Mouse (Mus musculus) lung, embryonic 15.5 days (tissue): ENCODE measurements around the gene Commd4. TPM values are rescaled to one million over a fixed set of nuclear protein-coding genes. Genes with fewer than 3 reads are reported as not detected.
"Not testable (repeated sequence)": the region's sequence is repeated elsewhere in the genome, so short reads cannot be mapped to it uniquely, and the experiment has no call there.

Experiments used
- ATAC-seq: fragments of 200-750 bp; cut with Nextera tagmentation; 2 replicates; pipeline ENCODE4 v1.8.0; 2017; ENCODE audit warnings: moderate number of reproducible peaks, borderline replicate concordance; ENCODE audit not compliant: low FRiP score, low TSS enrichment; ENCODE audit errors: extremely low read depth
- H3K27ac ChIP-seq: fragments of 300-500 bp; sonication (generic); 2 replicates; pipeline ENCODE4 v1.5.1; 2015; ENCODE audit warnings: moderate library complexity, mild to moderate bottlenecking, inconsistent platforms
- H3K27me3 ChIP-seq: fragments of 300-500 bp; sonication (generic); 2 replicates; pipeline ENCODE4 v1.6.1; 2015; ENCODE audit warnings: inconsistent platforms
- H3K36me3 ChIP-seq: fragments of 300-500 bp; sonication (generic); 2 replicates; pipeline ENCODE4 v1.6.1; 2015; ENCODE audit warnings: inconsistent platforms
- H3K4me1 ChIP-seq: fragments of 300-500 bp; sonication (generic); 2 replicates; pipeline ENCODE4 v1.6.1; 2015; ENCODE audit warnings: inconsistent platforms
- H3K4me2 ChIP-seq: fragments of 300-500 bp; sonication (generic); 2 replicates; pipeline ENCODE4 v1.6.1; 2015; ENCODE audit warnings: inconsistent platforms, mild to moderate bottlenecking, moderate library complexity
- H3K4me3 ChIP-seq: fragments of 300-500 bp; sonication (generic); 2 replicates; pipeline ENCODE4 v1.5.1; 2015; ENCODE audit warnings: mild to moderate bottlenecking, inconsistent platforms
- H3K9ac ChIP-seq: fragments of 300-500 bp; sonication (generic); 2 replicates; pipeline ENCODE4 v1.6.1; 2015; ENCODE audit warnings: inconsistent platforms
- H3K9me3 ChIP-seq: fragments of 300-500 bp; sonication (generic); 2 replicates; pipeline ENCODE4 v1.6.1; 2016; ENCODE audit warnings: inconsistent platforms
- WGBS: fragments of 180-500 bp; shearing (Covaris S2); methylation state at CpG from one replicate; pipeline ENCODE4 v1.1.7; 2015; 5-methylcytosine and 5-hydroxymethylcytosine counted together
- polyA plus RNA-seq: library from polyadenylated mRNA; unstranded; fragments of >200 nt; fragmentation: Nextera tagmentation; extraction: Ambion mirVana; gene quantifications from 2 replicates; pipeline ENCODE4 v1.2.1, GENCODE M21; 2015

Gene Commd4
- 87.1 and 98.9 TPM in 2 replicates for polyA plus RNA-seq

DNA sequence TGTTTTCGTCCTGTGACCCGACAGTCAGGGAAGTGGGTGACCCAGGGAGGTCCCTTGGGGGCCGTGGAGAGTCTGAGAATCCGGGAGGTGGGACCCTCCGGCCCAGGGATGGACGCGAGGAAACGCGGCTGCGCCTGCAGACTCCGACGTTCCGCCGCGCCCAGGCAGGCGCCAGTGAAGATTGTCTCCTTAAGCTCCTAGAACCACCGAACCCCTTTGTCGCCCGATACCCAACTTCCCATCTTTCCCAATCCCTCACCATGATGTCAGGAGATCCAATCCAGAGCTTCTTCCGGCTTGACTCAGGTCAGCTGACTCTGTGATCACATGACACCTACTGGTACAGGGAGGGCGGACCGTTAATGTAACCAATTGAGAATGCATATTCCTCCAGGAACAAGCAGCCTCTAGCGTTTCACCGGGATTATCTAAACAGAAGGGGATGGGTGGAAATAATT, at the start of gene Commd4:
Gene Commd4, minus strand, starts transcription at position 319 of the 458 bp plus-strand sequence.
- Histone ChIP-seq H3K9me3 (no peaks in the 10 kb centered on the region), H3K27me3 (no peaks in the 10 kb centered on the region), H3K27ac (no peak within 1 kb of the TSS), H3K4me1 (peaks cover 14% of the 10 kb centered on the region), H3K36me3 (no peaks in the 10 kb centered on the region), H3K4me3 (peak within 1 kb of the TSS; percentile 77), H3K9ac (peak within 1 kb of the TSS; percentile 62), H3K4me2 (peak within 1 kb of the TSS; percentile 96)
- under 1% methylated on average over 24 of the region's 24 CpGs for WGBS
- ATAC-seq: peak; percentile 86; the same call in 1 of the 2 replicates

DNA sequence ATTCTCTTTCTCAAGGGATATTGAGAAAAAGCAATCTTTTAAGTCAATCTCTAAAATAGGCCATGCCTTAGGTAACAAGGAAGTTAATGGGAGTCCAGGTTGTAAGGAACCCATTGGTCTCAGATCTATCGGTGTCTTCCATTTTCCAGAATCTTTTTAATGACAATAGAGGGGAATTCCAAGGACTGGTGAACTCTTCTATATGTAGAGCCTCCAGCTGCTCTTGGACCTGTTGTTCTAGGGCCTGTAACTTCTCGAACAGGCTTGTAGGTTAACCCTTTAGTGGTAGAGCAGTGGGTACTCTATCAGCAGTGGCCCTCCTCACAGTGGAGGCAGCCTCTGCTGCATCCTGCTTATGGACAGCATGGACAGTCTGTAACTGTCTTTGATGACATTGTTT, 48.8 kb upstream of the Commd4 start:
- H3K9ac ChIP-seq: no peak overlapping the region
- H3K27ac ChIP-seq: no peak overlapping the region
- ATAC-seq: no peak
- no peak overlapping the region for H3K4me3 ChIP-seq
- WGBS: 65% methylated on average over 2 of the region's 2 CpGs
- no peaks in the 10 kb centered on the region for H3K4me1 ChIP-seq
- no peaks in the 10 kb centered on the region for H3K27me3 ChIP-seq
- no peak overlapping the region for H3K4me2 ChIP-seq
- H3K9me3 ChIP-seq: no peaks in the 10 kb centered on the region
- no peaks in the 10 kb centered on the region for H3K36me3 ChIP-seq

DNA sequence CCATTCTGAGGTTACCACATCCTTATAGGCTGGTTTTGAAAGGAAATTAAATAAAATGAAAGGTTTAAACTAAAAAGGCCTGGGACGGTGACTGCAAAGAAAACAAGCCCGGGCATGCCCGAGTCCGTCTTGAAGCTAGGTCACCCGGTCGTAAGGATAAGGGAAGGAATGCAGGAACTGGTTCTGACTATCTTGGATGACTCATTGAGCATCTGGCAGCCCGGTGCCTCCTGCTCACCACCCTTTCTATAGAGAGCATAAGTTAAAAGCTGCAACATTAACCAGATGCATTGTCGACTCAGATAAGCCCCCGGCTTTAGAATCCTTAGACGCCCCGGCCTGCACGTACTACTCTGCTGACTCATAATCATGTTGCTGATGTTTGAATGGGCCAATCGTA, 45.4 kb upstream of the Commd4 start:
- not testable (repeated sequence) for H3K27ac ChIP-seq, H3K27me3 ChIP-seq, H3K4me1 ChIP-seq, H3K9ac ChIP-seq, H3K4me3 ChIP-seq, H3K4me2 ChIP-seq, H3K36me3 ChIP-seq, H3K9me3 ChIP-seq, ATAC-seq
- 75% methylated on average over 13 of the region's 13 CpGs for WGBS

DNA sequence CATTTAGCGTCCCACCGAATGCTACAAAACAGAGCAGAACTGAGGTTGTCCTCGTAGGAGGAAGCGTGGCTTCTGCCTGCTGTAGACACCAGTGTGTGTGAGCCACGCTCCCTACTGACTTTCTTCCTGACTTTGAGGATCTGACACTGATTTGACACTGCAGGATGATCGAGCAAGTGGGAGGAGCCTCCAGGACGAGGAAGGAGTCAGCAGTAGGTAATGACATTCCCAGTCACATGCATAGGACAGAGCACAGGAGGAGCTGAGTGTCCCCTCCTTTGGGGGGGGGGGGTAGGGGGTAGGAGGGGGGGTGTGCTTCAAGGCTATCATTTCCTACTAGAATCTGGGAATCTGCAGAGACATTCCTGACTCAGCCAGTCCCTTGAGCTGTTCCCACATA, 44.9 kb upstream of the Commd4 start:
- ATAC-seq: no peak
- 74% methylated on average over 7 of the region's 7 CpGs for WGBS

DNA sequence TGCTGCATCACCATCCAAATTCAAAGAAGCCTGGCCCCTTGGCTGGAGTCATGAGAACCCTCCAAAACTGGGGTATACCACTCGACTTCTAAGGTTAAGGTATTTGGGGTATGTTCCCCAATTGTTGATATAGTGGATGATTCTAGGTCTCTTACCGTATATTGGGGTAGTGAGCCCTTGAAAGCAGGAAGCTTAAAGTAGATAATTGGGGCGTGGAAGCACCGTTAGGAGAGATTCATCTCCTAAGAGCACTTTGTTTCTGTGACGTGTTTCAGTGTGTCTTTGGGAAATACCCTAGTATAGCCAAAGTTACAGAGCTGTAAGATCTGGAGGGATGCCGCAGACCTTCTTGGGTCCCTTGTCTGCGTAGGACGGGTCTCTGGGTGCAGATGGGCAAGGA, 39.3 kb upstream of the Commd4 start:
- Histone ChIP-seq H3K36me3 (no peaks in the 10 kb centered on the region), H3K9me3 (no peaks in the 10 kb centered on the region), H3K4me1 (0 out of 2 replicates have a peak, but pooled peaks cover 3% of the 10 kb centered on the region), H3K9ac (no peak overlapping the region), H3K4me2 (no peak overlapping the region), H3K27ac (no peak overlapping the region), H3K27me3 (no peaks in the 10 kb centered on the region), H3K4me3 (no peak overlapping the region)
- ATAC-seq: no peak
- 53% methylated on average over 8 of the region's 8 CpGs for WGBS

More for the DNA sequence above, 44.9 kb upstream of the Commd4 start:
- Histone ChIP-seq H3K9ac (no peak overlapping the region), H3K36me3 (no peaks in the 10 kb centered on the region), H3K4me1 (no peaks in the 10 kb centered on the region), H3K4me2 (no peak overlapping the region), H3K27me3 (no peaks in the 10 kb centered on the region), H3K4me3 (no peak overlapping the region), H3K9me3 (no peaks in the 10 kb centered on the region), H3K27ac (no peak overlapping the region)

DNA sequence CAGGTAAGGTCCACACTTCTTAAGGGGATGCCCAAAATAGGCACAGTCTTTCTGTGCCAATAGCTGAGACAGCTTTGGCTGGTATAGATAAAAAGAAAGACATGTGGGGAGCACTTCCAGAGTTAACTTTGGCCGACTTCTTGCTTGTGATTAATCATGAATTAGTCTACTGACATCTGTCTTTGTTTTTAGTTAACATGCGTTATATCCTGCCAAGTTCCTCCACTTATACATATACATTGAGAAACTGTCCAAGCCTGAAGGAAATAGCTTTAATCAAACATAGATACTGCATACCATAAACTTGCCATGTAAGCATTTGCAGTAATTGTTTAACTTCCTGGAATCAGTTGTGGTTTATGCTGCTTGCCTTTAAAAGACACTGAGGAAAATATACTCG, 38.6 kb upstream of the Commd4 start:
- 0 out of 2 replicates have a peak, but pooled peaks cover 3% of the 10 kb centered on the region for H3K4me1 ChIP-seq
- H3K27ac ChIP-seq: no peak overlapping the region
- H3K9me3 ChIP-seq: no peaks in the 10 kb centered on the region
- no peak overlapping the region for H3K9ac ChIP-seq
- H3K4me3 ChIP-seq: no peak overlapping the region
- 37% methylated on average over 3 of the region's 3 CpGs for WGBS
- no peak for ATAC-seq
- H3K27me3 ChIP-seq: no peaks in the 10 kb centered on the region
- H3K4me2 ChIP-seq: no peak overlapping the region
- no peaks in the 10 kb centered on the region for H3K36me3 ChIP-seq

DNA sequence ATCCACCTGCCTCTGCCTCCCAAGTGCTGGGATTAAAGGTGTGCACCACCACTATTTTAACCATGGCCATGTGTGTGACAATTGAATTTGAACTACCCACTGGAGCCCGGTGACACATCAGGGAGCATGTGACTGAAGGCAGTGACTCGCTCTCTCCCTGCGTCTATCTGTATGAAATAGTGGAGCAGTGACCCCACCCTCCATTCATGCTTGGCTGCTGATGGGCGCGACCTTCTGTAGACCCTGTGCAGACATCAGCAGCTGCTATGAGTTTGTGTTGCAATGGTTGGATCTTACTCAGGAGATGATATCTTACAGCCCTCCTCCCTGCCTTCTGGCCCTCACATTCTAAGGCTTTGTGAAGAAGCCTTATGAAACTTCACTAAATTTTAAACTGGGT, 10.3 kb upstream of the Commd4 start:
- Histone ChIP-seq H3K9ac (no peak overlapping the region), H3K27me3 (no peaks in the 10 kb centered on the region; the same call in 1 of the 2 replicates), H3K9me3 (no peaks in the 10 kb centered on the region), H3K27ac (no peak overlapping the region), H3K4me3 (no peak overlapping the region), H3K4me1 (no peaks in the 10 kb centered on the region), H3K36me3 (no peaks in the 10 kb centered on the region), H3K4me2 (no peak overlapping the region)
- 84% methylated on average over 5 of the region's 5 CpGs for WGBS
- ATAC-seq: no peak

DNA sequence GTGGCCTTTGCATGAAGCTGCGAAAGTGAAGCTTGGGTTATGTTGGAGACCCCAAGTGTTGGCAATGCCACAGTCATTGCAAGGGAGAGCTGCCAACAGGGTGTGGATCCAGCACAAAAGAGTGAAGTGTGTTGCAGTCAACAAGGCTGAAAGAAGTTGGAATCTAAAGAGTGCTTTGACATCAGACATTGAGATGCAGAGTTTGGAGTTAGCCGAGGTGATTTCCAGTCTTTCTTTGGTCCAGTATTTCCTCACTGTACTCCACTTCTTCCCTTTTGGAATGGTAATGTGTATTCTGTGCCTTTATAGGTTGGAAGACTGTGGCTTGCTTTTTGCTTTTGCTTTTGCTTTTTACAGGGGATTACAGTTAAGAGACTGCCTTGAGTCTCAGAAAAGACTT, 8.0 kb upstream of the Commd4 start:
- Histone ChIP-seq H3K9me3 (no peaks in the 10 kb centered on the region), H3K4me2 (no peak overlapping the region), H3K4me3 (no peak overlapping the region), H3K27me3 (no peaks in the 10 kb centered on the region; the same call in 1 of the 2 replicates), H3K9ac (no peak overlapping the region), H3K27ac (no peak overlapping the region), H3K4me1 (no peaks in the 10 kb centered on the region), H3K36me3 (no peaks in the 10 kb centered on the region)
- no peak for ATAC-seq
- WGBS: 87% methylated on average over 2 of the region's 2 CpGs

DNA sequence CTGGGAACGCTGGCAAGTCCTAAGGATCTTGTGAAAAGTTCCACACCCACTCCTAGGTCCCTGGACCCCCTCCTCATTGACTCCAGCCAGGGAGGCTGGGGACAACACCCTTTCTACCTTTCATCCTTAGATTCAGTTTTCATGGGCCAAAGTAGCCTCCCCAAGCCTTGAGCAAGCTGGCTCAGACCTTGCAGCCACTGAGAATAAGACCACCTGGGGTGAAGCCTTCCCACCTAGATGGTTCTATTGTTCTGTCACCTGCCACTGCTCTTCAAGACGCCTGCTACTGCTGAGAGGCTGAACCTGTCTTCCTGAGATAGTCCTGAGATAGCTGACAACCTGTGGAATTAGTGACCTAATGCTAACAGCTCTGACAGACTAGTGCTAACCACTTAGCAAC, 5.0 kb upstream of the Commd4 start:
- H3K9ac ChIP-seq: no peak overlapping the region
- no peak overlapping the region for H3K4me2 ChIP-seq
- H3K27ac ChIP-seq: no peak overlapping the region
- H3K9me3 ChIP-seq: no peaks in the 10 kb centered on the region
- H3K4me1 ChIP-seq: peaks cover 4% of the 10 kb centered on the region; the same call in 1 of the 2 replicates
- H3K4me3 ChIP-seq: no peak overlapping the region
- no peak for ATAC-seq
- H3K27me3 ChIP-seq: no peaks in the 10 kb centered on the region; the same call in 1 of the 2 replicates
- WGBS: 24% methylated on average over 2 of the region's 2 CpGs
- H3K36me3 ChIP-seq: no peaks in the 10 kb centered on the region

DNA sequence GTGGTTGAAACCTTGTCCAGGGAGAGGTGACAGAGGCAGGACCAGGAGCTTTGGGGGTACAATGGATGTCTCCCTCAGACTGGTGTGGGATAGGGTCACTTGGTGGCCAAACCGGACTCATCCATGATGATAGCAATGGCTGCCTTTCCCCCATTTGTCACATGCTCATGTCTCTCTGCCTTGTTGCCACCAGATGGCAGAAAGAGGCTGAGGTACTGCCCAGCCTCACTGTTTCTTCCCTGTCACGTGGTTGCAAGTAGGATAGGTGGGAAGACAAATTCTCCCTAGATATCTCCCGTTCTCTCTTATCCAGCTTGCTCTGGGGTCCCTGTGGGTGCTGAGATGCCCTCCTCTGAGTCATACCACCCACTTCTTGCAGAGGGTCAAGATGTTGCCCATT, 4.4 kb upstream of the Commd4 start:
- Histone ChIP-seq H3K9ac (no peak overlapping the region), H3K36me3 (no peaks in the 10 kb centered on the region), H3K27me3 (no peaks in the 10 kb centered on the region; the same call in 1 of the 2 replicates), H3K4me2 (no peak overlapping the region), H3K4me3 (no peak overlapping the region), H3K27ac (no peak overlapping the region), H3K4me1 (peaks cover 7% of the 10 kb centered on the region), H3K9me3 (no peaks in the 10 kb centered on the region)
- 5% methylated on average over 3 of the region's 3 CpGs for WGBS
- ATAC-seq: no peak

DNA sequence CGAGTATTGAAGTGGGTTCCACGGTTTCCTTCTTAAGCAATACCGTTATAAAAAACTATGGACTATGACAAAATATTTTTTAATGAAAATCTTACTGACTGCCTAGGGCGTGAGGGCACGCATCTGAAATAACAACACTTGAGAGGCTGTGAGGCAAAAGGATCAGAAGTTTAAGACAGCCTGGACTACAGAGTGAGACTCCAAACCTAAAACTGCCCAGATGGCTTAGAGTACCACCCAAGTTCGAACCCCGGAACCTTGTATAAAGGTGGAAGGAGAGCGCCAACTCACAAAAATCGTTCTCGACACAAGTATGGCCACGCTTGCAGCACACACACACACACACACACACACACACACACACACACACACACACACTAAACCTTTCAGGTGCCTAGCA, 375 bp upstream of the Commd4 start:
- Histone ChIP-seq H3K4me3 (peak overlapping the region; percentile 77), H3K9ac (peak overlapping the region; percentile 21; the same call in 1 of the 2 replicates), H3K27ac (no peak overlapping the region), H3K4me1 (peaks cover 14% of the 10 kb centered on the region), H3K4me2 (peak overlapping the region; percentile 96), H3K36me3 (no peaks in the 10 kb centered on the region), H3K9me3 (no peaks in the 10 kb centered on the region), H3K27me3 (no peaks in the 10 kb centered on the region; the same call in 1 of the 2 replicates)
- no peak; the same call in 1 of the 2 replicates for ATAC-seq
- whole genome bisulfite sequencing: 32% methylated on average over 11 of the region's 11 CpGs

DNA sequence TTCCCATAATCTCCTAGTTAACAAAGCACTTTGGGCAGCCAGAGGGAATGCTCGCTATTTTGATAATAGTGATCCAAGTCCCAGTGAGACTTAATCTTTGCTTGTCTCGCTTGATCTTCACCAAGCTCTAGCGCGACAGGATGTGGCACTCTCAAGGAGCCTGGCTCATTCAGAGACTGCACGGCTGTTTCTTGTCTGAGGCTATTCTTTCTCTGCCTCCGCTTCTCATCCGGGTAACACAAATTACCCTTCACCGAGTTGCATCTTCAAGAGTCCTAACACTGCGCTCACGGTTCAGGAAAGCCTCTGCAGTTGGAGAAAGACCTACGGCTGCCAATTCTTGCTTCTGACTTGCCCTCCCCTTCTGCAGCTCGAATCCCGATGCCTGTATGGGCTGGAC, 632 bp downstream of the Commd4 start:
- Histone ChIP-seq H3K9ac (peak overlapping the region; percentile 62), H3K4me3 (peak overlapping the region; percentile 77), H3K4me2 (peak overlapping the region; percentile 96), H3K27me3 (no peaks in the 10 kb centered on the region), H3K36me3 (no peaks in the 10 kb centered on the region), H3K9me3 (no peaks in the 10 kb centered on the region), H3K27ac (no peak overlapping the region), H3K4me1 (peaks cover 14% of the 10 kb centered on the region)
- WGBS: 27% methylated on average over 13 of the region's 13 CpGs
- ATAC-seq: no peak

DNA sequence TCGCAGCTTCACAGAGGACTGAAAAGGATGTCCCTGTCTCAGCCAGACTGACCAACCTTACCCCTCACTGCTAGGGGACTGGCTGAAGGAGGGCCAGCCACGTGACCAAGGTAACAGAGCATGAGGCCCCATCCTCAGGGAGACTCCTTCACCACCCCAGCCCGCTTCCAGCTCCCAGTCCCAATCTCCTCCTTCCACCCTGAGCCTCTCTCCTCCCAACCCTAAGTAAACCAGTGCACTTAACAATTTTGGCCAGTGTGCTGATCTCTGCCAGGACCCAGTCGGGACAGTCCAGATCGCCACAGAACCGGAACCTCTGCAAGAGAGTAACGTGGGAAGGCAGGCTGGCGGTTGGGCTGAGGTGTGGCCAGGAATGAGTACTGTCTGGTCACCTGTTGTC, 1.3 kb downstream of the Commd4 start:
- 78% methylated on average over 8 of the region's 8 CpGs for WGBS
- Histone ChIP-seq H3K27ac (no peak overlapping the region), H3K4me2 (no peak overlapping the region; the same call in 1 of the 2 replicates), H3K9ac (no peak overlapping the region), H3K36me3 (no peaks in the 10 kb centered on the region), H3K27me3 (no peaks in the 10 kb centered on the region), H3K4me3 (0 out of 2 replicates have a peak overlapping the region, but pooled peaks have one; percentile 77), H3K4me1 (peaks cover 14% of the 10 kb centered on the region), H3K9me3 (no peaks in the 10 kb centered on the region)
- ATAC-seq: no peak
